Mouse (Mus musculus) WW6 (cell line): Measurements from ENCODE around the gene Emilin2.

Experiments used
- DNase-seq: peaks from one replicate; pipeline ENCODE4 v3.0.0-alpha.2; 2013; ENCODE audit warnings: low read depth, low spot score

Gene Emilin2

GRCm38 (mm10) chr17:71265336-71266051 is 46.3 kb downstream of the Emilin2 start:
- DNase-seq = no peak

DNA sequence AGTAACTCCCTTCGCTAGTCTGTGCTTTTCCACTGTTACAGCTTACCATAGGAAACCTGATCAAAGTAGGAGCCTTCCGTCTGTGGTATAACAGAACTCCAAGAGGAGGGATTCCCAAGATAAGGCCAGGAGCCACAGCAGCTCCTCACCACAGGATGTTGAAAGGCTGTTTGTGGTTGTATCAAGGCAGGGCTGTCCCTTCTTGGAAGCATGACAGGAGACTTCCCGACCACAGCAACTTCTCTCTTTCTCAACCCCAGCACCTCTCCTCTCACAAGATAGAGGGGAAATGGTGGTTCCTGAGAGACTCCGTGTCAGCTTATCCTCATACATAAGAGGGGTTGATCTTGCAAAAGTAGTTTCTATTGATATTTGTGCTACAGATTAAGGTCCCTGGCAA is 47.0 kb downstream of the Emilin2 start:
- DNase-seq = no peak

GRCm38 (mm10) chr17:71263136-71263535 is 48.6 kb downstream of the Emilin2 start:
- no peak for DNase-seq

- DNase-seq = peak; percentile 18
Measured at GRCm38 (mm10) chr17:71260658-71261057, 51.1 kb downstream of the Emilin2 start.

DNA sequence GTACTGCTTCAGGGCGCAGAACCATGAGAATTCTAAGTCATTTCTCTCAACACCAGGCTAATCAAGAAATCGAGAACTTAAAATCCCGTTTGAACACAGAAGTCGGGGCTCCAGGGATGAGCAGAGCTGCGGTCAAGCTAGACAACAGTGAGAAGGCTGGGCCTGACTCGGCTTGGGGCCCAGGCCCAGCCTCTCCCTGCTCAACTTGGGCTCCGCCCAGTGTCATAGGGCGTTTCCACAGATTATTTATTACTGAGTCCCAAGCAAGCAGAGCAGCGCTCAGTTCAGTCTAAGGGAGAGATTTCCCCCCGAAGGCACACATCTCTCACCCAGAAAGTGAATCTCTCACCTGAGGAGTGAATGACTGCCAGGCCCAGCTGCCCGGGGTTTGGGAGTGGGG is 52.1 kb downstream of the Emilin2 start:
- no peak for DNase-seq

DNA sequence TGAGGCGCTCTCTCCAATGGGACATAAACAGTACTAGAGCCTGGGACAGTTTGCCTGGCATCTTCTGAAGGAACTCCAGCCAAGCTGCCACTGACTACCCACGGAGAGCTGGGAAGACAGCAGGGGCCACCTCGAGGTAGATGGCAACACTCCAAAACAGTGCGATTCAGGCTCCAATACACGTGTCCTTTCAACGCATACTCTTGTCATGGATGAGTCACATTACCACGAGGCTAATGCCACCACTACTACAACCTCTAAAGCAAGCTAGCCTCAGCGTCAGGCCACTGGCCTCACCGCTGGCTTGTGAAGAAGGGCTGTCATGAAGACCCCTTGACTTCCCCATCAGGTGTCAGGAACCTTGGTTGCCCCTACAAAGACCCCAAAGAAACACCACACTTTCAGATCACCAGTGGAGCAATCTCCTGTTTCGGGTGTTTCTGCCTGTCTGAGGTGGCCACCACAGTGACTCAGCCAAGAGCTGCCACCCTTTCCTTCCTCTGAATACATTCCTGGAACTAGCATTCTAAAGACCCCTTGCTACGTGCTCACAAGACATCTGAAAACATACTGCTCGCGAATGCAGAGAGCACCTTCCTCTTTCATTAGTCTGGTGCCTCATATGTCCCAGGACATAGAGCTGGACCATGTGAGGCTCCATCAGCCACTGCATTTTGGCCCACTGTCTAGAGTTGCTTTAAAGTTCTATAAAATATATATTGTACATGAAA is 54.8 kb downstream of the Emilin2 start:
- no peak for DNase-seq

DNA sequence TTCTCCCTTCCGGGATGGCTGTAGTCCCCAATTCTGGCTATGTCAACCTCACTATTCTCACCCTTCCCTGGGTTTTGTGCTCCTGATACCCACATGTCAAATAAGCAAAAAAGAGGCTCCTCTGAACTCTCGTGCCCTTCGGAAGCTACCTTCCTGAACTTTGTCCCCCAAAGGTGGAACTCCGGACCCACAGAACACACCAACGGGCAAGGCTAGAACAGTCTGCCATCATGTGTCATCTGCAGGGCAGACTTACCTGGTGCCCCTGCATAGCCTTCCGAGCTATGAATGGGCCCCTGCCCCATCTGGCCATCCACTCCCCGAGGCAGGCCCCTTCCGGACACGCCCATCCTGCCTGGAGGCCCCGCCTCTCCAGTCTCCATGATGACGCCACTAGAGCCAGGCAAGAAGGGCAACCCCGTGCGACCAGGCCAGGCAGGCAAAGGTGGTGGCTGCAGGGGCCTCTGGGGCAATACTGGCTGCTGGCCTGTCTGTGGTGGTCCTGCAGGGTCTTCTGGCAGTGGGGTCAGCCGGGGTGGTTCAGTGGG is 55.6 kb downstream of the Emilin2 start:
- no peak for DNase-seq

DNA sequence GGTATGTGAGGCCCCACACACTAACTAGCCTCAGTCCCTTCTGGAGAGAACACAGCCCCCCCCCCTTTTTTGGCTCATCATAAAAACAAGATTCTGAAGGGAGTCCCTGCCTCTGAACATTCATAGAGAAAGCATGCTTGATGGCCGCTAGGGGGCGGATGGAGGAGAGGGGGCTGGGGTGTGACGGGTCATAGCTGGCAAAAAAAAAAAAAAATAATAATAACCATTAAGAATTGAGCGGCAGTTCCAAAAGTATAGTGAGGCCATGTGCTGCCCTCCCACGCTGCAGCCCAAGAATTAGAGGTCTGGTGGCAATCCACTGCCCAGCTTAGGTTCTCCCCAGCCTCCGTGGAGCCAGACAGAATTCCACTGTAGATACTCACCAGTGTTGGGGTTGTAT is 57.0 kb downstream of the Emilin2 start:
- no peak for DNase-seq

DNA sequence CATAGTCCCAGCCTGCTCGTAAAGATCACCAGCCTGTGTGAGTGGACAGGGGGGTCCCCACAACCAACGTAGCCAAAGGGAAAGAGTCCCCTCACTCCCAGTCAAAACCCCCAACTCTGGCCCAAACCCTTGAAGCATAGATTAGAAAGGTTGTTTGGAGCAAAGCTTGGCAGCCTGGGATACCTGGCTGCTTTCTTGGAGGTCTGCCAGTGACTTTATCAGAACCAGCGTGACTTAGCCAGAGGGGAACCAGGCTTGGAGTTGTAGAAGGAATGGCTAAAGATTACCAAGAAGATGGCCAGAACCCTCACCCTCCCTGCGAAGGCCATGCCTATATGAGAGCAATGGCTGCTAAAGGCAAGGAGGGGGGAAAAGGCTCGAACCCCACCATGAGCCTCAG is 57.7 kb downstream of the Emilin2 start:
- DNase-seq = no peak

DNA sequence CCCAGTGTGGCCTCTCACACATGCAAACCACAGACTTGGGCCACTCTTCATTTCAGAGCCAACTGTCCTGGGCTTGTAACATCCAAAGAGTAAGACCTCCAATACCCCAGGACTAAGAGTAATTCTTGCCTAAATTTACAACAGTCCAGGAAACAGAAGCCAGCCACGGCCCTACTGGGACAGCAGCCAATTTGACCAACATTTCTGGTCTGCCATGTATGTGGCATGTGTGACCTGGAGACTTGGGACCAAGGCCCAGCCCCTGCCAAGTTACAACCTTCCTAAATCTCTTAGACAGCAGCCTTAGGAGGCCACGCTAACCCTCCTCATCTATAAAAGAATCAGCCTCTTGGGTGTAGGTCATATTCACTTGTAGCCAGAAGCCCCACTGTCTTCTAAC is 58.4 kb downstream of the Emilin2 start:
- no peak for DNase-seq

- DNase-seq = no peak
Measured at GRCm38 (mm10) chr17:71252101-71252500, 59.7 kb downstream of the Emilin2 start.

- no peak for DNase-seq
Measured at GRCm38 (mm10) chr17:71251601-71252001, 60.2 kb downstream of the Emilin2 start.

GRCm38 (mm10) chr17:71250819-71251600 is 60.8 kb downstream of the Emilin2 start:
- no peak for DNase-seq

GRCm38 (mm10) chr17:71250046-71250445 is 61.7 kb downstream of the Emilin2 start:
- no peak for DNase-seq

- no peak for DNase-seq
Measured at GRCm38 (mm10) chr17:71248963-71249362, 62.8 kb downstream of the Emilin2 start.

- no peak for DNase-seq
Measured at GRCm38 (mm10) chr17:71246022-71246421, 65.8 kb downstream of the Emilin2 start.

GRCm38 (mm10) chr17:71245133-71245532 is 66.6 kb downstream of the Emilin2 start:
- DNase-seq = no peak

DNA sequence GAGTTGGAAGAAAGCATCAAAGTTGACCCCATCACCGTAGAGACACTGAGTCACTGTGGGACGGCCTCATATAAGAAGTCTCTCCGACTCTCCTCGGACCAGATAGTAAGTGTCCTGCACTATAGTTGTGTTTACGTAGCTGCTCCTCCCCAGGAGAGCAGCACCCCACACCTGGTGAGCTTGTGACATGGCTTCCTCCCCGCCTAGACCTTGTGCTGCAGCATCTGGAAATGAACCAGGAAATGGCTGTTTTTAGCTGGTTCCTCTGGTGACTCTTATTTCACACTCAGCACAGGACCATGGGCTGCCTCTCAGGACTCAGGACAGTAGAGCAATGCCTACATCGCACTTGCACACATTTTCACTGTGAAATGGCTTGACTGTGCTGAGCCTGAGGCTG is 69.1 kb downstream of the Emilin2 start:
- DNase-seq = no peak

GRCm38 (mm10) chr17:71240811-71241210 is 71.0 kb downstream of the Emilin2 start:
- no peak for DNase-seq

- no peak for DNase-seq
Measured at GRCm38 (mm10) chr17:71238494-71238893, 73.3 kb downstream of the Emilin2 start.

- DNase-seq = no peak
Measured at GRCm38 (mm10) chr17:71235229-71235958, 76.4 kb downstream of the Emilin2 start.
